Mouse (Mus musculus) spleen, adult 2 months (tissue): ENCODE measurements around the gene Lrba.

Source experiments
- CTCF ChIP-seq: fragments of 200-500 bp; IDR thresholded peaks from 2 replicates; pipeline ENCODE4 v1.5.1; 2011; ENCODE audit warnings: mild to moderate bottlenecking, inconsistent platforms; ENCODE audit not compliant: insufficient read depth, insufficient read length, insufficient replicate concordance; ENCODE audit errors: extremely low read depth
- POLR2A ChIP-seq: fragments of 200-500 bp; IDR thresholded peaks from 2 replicates; pipeline ENCODE4 v1.6.1; 2011; ENCODE audit warnings: low read depth, low read length, inconsistent platforms

GRCm38 (mm10) chr3:86317636-86318035, 93.2 kb downstream of the Lrba start:
- TF ChIP-seq CTCF (no peak), POLR2A (no peak)
